Mouse (Mus musculus) brain, embryonic 14.5 days (tissue): Measurements from ENCODE around the gene Jsrp1.
A peak's percentile ranks its signal among the peaks of the same experiment; 100 is the strongest.

Source experiments
- CTCF ChIP-seq: fragments of 200-500 bp; IDR thresholded peaks from 2 replicates; pipeline ENCODE4 v1.5.1; 2012; ENCODE audit warnings: inconsistent platforms, mild to moderate bottlenecking, moderate library complexity, borderline replicate concordance; ENCODE audit not compliant: insufficient read depth, insufficient read length; ENCODE audit errors: extremely low read depth
- POLR2A ChIP-seq: fragments of 200-500 bp; IDR thresholded peaks from 2 replicates; pipeline ENCODE4 v1.6.1; 2012; ENCODE audit warnings: mild to moderate bottlenecking, inconsistent platforms, borderline replicate concordance; ENCODE audit not compliant: poor library complexity, insufficient read depth, insufficient read length, severe bottlenecking; ENCODE audit errors: extremely low read depth

DNA sequence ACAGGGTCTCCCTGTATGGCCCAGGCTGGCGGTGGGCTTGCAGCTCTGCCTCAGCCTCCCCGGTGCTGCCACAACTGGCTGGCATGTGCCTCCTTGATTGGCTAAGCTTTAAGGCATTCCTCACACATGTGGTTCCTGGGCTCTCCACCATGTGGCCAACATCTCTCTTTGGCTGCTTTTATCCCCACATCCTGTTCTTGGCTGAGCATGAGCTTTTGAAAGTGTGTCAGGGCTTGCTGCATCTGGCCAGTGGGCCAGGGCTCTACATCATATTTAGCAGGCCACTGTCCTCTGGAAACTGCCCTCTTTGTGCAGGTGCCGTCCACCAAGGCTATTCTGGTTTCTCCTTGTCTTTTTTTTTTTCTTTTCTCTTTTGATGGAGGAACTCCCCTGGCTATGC, 43.0 kb upstream of the Jsrp1 start:
- no peak for TF ChIP-seq POLR2A
- peak; percentile 22; the same call in 1 of the 2 replicates for TF ChIP-seq CTCF
